Mouse (Mus musculus): ENCODE results near the gene Sgca. TPM values are rescaled to one million over a fixed set of nuclear protein-coding genes. Genes with fewer than 3 reads are reported as not detected.
"Not testable (repeated sequence)": the region's sequence is repeated elsewhere in the genome, so short reads cannot be mapped to it uniquely, and the experiment has no call there.

Gene Sgca
- polyA plus RNA-seq, 1 experiment from 2014 or later = 0.69 TPM

DNA sequence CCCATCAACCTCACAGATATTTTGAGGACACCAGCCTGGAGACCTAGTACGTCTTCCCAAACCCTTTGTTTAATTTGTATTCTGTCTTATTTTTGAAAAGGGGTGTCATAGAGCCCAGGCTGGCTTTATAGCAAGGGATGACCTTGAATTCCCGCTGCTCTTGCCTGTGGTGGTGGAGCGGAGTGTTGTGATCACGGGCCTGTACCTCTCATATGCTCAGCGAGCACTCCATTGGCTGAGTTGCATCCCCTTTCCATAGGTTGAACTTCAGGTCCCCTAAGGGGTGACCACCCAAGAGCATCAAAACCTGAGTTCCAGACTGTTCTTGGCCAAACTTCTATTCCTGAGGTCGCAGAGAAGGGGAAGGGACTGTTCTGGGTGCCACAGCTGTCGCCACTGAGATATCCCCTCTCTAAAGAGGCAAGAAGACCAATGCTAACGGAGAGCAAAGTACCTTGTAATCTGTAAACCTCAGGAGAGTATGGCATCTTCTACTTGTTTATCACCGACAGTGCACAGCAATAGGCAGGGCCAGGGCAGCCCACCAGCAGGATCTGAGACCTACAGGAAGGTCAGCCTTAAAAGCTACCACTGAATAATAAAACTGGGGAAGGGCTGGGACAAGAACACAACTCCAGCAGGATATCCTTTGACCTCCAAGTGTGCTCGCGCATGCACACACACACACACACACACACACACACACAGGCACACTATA is 3.5 kb upstream of the Sgca start:
- Histone ChIP-seq H3K4me2 (peak overlapping the region; percentile 51), H3K27ac (no peak overlapping the region), H3K9me3 (no peaks in the 10 kb centered on the region), H3K36me3 (no peaks in the 10 kb centered on the region), H3K4me3 (no peak overlapping the region), H3K9ac (no peak overlapping the region), H3K27me3 (no peaks in the 10 kb centered on the region; the same call in 1 of the 2 replicates), H3K4me1 (peaks cover 15% of the 10 kb centered on the region; the same call in 1 of the 2 replicates)
- 70% methylated on average over 11 of the region's 11 CpGs for WGBS
- ATAC-seq (ENCODE audit: borderline replicate concordance, extremely low read depth, low FRiP score, low TSS enrichment) = no peak

DNA sequence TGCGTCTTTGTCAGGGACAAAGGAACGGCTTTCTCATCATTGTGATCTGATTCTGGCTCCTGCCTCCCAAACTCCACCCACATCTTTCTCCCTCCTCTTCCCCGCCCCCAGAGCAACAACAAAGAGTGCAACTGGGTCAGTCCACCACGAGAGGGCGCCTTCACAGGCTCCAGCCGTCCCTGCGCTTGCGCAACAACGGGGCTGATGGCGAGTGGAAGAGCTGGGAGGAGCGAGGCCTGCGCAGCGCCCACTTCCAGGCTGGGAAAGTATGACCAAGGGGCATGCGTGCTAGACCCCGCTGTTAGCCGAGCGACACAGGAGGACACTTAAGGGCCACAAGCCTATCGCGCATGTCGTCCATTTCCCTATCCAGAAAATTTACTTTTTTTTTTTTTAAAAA is 2.8 kb upstream of the Sgca start:
- peak; percentile 91 for ATAC-seq (ENCODE audit: borderline replicate concordance, extremely low read depth, low FRiP score, low TSS enrichment)
- Histone ChIP-seq H3K27ac (no peak overlapping the region), H3K4me2 (peak overlapping the region; percentile 51), H3K36me3 (no peaks in the 10 kb centered on the region), H3K4me3 (peak overlapping the region; percentile 15), H3K9ac (no peak overlapping the region), H3K4me1 (peaks cover 15% of the 10 kb centered on the region; the same call in 1 of the 2 replicates), H3K27me3 (no peaks in the 10 kb centered on the region; the same call in 1 of the 2 replicates), H3K9me3 (no peaks in the 10 kb centered on the region)
- WGBS = 0% methylated on average over 20 of the region's 20 CpGs

DNA sequence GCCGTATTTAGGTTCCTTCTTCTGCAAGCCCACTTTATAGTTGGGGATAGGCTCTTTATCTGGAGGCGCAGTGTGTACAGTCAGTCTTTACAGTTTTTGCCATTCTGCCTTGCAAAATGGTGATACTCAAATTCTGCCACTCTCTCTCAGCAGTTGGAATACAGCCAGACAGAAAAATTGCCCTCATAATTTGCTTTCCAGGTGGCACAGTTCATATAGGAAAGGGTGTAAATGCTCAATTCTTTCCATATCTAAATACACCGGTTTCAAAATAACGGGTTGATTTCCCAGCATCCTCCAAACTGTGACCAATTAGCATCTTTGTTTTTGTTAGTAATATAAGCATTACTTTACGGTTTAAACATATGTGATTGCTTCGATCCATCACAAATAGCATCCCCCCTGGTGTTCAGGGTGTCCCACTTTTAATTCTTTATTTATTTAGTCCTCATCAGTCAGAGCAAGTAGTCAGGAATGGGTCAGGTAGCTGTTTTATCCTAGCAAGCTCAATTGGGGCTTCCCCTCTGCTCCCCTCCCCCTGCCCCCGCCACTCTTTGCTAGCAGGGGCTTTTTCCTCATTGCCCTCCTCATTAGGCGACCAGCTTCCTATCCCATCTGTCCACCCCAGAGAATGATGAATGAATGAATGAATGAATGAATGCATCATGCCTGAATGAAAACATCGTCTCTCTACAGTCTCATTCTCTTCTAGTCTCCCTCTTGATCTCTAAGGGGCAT is 2.2 kb upstream of the Sgca start:
- ATAC-seq (ENCODE audit: borderline replicate concordance, extremely low read depth, low FRiP score, low TSS enrichment) = peak; percentile 8; the same call in 1 of the 2 replicates
- 33% methylated on average over 9 of the region's 9 CpGs for WGBS
- no peak overlapping the region for H3K27ac ChIP-seq
- no peaks in the 10 kb centered on the region for H3K9me3 ChIP-seq
- H3K27me3 ChIP-seq = no peaks in the 10 kb centered on the region; the same call in 1 of the 2 replicates
- no peaks in the 10 kb centered on the region for H3K36me3 ChIP-seq
- H3K4me3 ChIP-seq = peak overlapping the region; percentile 15
- peaks cover 15% of the 10 kb centered on the region; the same call in 1 of the 2 replicates for H3K4me1 ChIP-seq
- no peak overlapping the region for H3K9ac ChIP-seq
- peak overlapping the region; percentile 51 for H3K4me2 ChIP-seq

DNA sequence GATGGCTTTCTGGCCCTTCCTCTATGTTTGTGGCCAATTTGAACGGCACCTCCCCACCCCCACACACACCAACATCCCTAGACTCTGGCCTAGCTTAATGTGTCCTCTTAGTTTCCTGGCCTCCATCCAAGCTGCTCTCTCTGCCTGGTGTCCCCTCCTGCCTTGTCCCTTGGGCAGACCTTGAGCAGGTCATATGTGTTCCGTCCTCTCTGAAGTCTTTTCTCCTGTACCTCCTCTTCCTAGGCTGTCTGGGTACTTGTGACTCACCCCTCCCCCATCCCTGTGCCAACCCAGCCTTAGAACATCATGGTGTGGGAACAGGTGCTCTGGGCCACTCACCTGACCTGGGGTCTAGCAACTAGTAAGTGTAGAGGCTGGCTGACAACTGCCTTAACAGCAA is 1.2 kb downstream of the Sgca start:
- Histone ChIP-seq H3K4me1 (peaks cover 15% of the 10 kb centered on the region; the same call in 1 of the 2 replicates), H3K4me2 (no peak overlapping the region), H3K36me3 (no peaks in the 10 kb centered on the region), H3K9ac (no peak overlapping the region), H3K27ac (no peak overlapping the region), H3K9me3 (no peaks in the 10 kb centered on the region), H3K27me3 (no peaks in the 10 kb centered on the region; the same call in 1 of the 2 replicates), H3K4me3 (no peak overlapping the region)
- WGBS = 50% methylated on average over 2 of the region's 2 CpGs
- no peak for ATAC-seq (ENCODE audit: borderline replicate concordance, extremely low read depth, low FRiP score, low TSS enrichment)

DNA sequence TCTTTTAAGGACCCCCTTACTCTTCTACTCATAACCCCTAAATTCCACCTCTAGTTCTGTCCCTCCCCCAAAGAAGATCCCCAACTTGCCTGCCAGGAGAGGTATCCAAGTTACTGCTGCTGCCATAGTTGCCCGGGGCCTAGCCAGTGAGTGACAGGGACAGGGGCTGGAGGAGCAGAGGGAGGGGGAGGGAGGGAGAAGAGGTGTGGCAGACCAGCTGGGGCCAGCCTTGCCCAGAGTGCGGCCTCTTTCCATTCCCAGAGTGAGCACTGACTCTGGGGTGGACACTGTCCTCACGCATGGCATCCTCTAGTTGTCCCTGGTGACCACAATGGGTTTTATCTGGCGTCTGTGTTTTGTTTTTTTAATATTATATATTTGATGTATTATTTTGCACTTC is 2.8 kb downstream of the Sgca start:
- 51% methylated on average over 4 of the region's 4 CpGs for WGBS
- H3K27ac ChIP-seq = no peak overlapping the region
- no peak overlapping the region for H3K4me2 ChIP-seq
- H3K4me1 ChIP-seq = 0 out of 2 replicates have a peak, but pooled peaks cover 1% of the 10 kb centered on the region
- no peak overlapping the region for H3K9ac ChIP-seq
- no peak overlapping the region for H3K4me3 ChIP-seq
- H3K27me3 ChIP-seq = no peaks in the 10 kb centered on the region; the same call in 1 of the 2 replicates
- no peaks in the 10 kb centered on the region for H3K36me3 ChIP-seq
- no peak for ATAC-seq (ENCODE audit: borderline replicate concordance, extremely low read depth, low FRiP score, low TSS enrichment)
- H3K9me3 ChIP-seq = no peaks in the 10 kb centered on the region

DNA sequence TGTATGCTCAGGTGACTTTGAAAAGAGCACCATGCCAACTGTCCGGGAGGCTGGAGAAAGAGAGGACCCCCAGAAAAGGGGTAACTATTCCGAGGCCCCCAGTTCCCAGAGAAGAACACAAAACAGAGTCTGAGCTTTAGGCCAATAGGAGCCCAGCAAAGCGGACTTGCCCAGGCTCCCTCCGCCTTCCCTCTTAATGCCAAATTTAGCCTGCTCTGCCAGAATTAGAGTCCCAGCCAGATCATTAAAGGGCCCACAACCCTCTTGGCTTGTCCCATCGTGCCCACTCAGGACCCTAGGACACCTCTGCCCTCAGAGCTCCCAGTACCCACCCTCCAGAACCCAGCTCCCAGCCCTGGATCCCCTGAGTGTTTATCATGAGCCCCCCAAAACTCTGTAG is 3.2 kb downstream of the Sgca start:
- Histone ChIP-seq H3K36me3 (no peaks in the 10 kb centered on the region), H3K4me1 (no peaks in the 10 kb centered on the region), H3K9ac (no peak overlapping the region), H3K4me2 (no peak overlapping the region), H3K4me3 (no peak overlapping the region), H3K27me3 (no peaks in the 10 kb centered on the region; the same call in 1 of the 2 replicates), H3K27ac (no peak overlapping the region), H3K9me3 (no peaks in the 10 kb centered on the region)
- 51% methylated on average over 5 of the region's 5 CpGs for WGBS
- ATAC-seq (ENCODE audit: borderline replicate concordance, extremely low read depth, low FRiP score, low TSS enrichment) = no peak

DNA sequence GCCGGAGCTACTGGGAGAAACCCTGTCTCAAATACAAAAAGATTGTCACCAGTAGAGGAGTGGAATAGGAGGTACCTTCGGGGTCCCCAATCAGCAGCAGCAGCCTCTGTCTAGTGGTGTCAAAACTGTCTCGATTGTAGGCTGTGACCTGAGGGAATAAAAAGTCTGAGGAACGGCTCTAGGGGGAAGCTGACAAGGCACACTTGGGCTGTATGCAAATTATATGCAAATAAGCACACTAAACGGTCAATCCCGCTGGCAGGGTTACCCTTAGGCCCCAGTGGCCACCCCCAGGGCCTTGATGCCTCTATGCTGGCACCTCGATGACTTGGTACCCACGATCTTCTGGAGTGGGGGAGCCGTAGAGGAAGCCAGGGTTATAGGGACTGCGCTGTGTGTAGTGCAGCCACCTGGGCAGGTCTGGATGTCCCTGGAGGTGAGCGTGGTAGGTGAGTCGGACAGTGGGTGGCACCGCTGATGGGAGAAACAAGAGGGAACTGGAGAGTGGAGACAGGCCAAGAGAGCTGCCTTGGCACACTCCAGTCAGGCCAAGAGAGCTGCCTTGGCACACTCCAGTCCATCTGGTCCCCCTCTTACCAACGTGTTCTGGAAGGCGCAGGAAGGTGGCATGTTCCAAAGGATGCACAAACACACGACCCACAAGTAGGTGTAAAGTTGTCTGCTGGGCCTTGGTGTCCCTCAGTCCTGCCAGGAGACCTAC is 4.1 kb downstream of the Sgca start:
- Histone ChIP-seq H3K4me1 (no peaks in the 10 kb centered on the region), H3K27me3 (no peaks in the 10 kb centered on the region; the same call in 1 of the 2 replicates), H3K4me3 (no peak overlapping the region), H3K36me3 (no peaks in the 10 kb centered on the region), H3K4me2 (no peak overlapping the region), H3K9ac (no peak overlapping the region), H3K27ac (no peak overlapping the region), H3K9me3 (no peaks in the 10 kb centered on the region)
- 63% methylated on average over 16 of the region's 16 CpGs for WGBS
- no peak for ATAC-seq (ENCODE audit: borderline replicate concordance, extremely low read depth, low FRiP score, low TSS enrichment)

DNA sequence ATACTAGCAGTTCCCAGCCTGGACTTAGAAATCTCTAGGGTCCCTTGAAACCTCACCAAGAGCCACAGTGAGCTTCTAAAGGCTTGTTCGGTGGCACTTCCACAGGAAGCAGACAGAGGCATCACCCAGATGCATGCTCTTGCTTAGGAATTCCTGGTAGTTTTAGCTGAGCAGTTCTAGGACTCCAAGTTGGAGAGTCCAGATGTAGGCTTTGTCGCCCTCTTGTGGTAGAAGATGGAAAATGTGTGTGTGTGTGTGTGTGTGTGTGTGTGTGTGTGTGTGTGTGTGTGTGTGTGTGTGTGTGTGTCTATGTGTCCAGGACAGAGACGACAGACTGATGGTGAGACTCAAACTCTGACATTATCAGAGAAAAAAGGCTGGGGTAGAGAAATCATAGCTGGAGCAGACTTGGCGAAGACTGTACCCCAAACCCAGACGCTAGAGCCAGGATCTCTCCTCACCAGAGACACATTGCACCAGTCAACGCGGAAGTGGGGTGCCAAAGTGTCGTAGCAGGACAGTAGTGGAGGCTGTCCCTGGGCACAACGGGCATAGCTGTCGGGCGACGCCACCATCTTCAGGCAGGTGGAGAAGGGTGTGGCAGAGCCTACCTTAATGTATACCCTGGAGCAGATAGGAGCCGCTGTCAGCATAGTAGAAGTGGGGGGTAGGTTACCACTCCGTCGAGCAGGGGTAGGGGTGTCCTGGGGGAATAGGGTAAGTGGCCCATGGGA is 5.8 kb downstream of the Sgca start:
- ATAC-seq (ENCODE audit: borderline replicate concordance, extremely low read depth, low FRiP score, low TSS enrichment) = peak; percentile 43
- H3K9ac ChIP-seq = no peak overlapping the region
- H3K27me3 ChIP-seq = no peaks in the 10 kb centered on the region
- no peaks in the 10 kb centered on the region for H3K4me1 ChIP-seq
- no peak overlapping the region for H3K27ac ChIP-seq
- H3K36me3 ChIP-seq = no peaks in the 10 kb centered on the region
- no peaks in the 10 kb centered on the region for H3K9me3 ChIP-seq
- H3K4me2 ChIP-seq = no peak overlapping the region
- WGBS = 54% methylated on average over 15 of the region's 15 CpGs
- no peak overlapping the region for H3K4me3 ChIP-seq

DNA sequence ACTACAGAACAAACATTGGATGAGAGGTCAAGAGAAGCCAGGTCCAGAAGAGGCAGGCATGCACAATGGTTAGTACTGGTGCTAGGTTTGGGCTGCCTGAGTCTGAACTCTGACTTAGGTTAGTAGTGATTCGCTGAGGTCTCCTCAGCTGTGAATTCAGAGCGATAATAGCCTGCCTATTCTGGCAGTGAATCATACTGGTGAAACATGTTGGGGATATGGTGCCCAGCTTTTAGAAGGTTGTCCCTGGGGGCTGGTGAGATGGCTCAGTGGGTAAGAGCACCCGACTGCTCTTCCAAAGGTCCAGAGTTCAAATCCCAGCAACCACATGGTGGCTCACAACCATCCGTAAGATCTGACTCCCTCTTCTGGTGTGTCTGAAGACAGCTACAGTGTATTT is 6.4 kb downstream of the Sgca start:
- not testable (repeated sequence) for ATAC-seq (ENCODE audit: borderline replicate concordance, extremely low read depth, low FRiP score, low TSS enrichment); H3K27ac ChIP-seq; H3K9me3 ChIP-seq; H3K4me1 ChIP-seq; H3K9ac ChIP-seq; H3K36me3 ChIP-seq; H3K27me3 ChIP-seq; H3K4me2 ChIP-seq; H3K4me3 ChIP-seq
- WGBS = 84% methylated on average over 4 of the region's 4 CpGs

DNA sequence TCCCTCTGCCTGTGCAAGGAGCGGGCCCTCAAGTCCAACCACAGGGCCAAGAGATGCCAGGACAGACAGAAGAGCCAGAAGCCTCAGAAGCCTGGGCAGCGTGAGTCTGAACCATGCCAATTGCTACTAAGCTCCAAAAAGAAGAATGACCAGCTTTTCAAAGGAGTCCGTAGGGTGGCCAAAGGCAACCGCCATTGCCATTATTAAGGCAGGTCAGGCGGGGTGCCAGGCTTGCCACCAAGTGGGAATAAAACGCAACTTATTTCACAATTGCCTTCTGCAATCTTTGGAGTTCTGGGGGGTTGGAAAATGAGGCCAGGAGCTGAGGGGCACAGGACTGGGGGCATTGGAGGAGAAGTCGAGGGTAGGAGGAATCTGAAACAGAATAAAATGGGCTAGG is 7.9 kb downstream of the Sgca start:
- Histone ChIP-seq H3K27me3 (no peaks in the 10 kb centered on the region), H3K4me2 (no peak overlapping the region), H3K4me3 (no peak overlapping the region), H3K4me1 (no peaks in the 10 kb centered on the region), H3K27ac (no peak overlapping the region), H3K9me3 (no peaks in the 10 kb centered on the region), H3K36me3 (no peaks in the 10 kb centered on the region), H3K9ac (no peak overlapping the region)
- no peak for ATAC-seq (ENCODE audit: borderline replicate concordance, extremely low read depth, low FRiP score, low TSS enrichment)
- WGBS = 77% methylated on average over 7 of the region's 7 CpGs

DNA sequence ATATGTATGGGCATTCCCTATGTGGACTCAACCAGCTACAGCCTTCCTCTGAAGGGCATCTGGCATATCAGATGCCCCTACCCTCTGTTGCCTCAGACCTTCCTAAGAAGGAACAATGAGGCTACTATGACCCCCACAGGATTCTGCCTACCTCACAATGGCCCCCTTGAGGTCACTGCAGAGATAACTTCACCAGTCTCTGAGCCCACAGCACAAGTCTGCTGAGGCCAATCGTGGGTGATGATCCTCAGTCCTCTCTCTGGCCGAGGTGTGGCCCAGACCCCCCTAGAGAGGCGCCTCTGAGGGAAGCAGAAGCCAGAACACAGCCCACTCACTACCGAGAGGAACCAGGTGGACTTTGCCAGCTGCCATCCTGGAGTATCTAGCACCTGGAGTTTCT is 8.7 kb downstream of the Sgca start, which contains the start of gene Hils1:
Hils1 (plus strand) TSS at position 175 of the 400 bp plus-strand sequence.
- H3K36me3 ChIP-seq = no peaks in the 10 kb centered on the region
- ATAC-seq (ENCODE audit: borderline replicate concordance, extremely low read depth, low FRiP score, low TSS enrichment) = no peak
- no peak within 1 kb of the TSS for H3K9ac ChIP-seq
- H3K4me2 ChIP-seq = no peak within 1 kb of the TSS
- H3K27ac ChIP-seq = no peak within 1 kb of the TSS
- H3K4me3 ChIP-seq = no peak within 1 kb of the TSS
- 0 out of 2 replicates have a peak, but pooled peaks cover 7% of the 10 kb centered on the region for H3K4me1 ChIP-seq
- no peaks in the 10 kb centered on the region for H3K27me3 ChIP-seq
- 31% methylated on average over 4 of the region's 4 CpGs for WGBS
- no peaks in the 10 kb centered on the region for H3K9me3 ChIP-seq

Measured in lung, embryonic 15.5 days (tissue).